Mouse (Mus musculus): Measurements from ENCODE around the gene Sparcl1.

DNA sequence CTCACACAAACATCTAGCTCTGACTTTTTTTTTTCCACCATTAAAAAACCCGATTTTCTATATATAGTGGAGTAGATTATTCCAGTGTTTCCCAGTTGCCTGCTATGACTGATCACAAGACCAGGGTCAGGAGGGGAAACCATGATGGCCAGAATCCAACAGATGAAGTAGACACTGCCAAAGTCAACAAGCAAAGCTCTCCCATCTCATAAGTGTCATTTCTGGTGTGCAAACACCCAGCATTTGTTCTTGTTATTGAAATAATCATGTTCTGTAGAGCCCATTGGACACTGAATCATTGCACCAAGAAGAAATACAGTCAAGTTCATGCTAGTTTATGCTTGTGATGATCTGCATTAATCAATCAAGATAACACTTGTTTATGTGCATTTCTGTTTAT is 47.9 kb upstream of the Sparcl1 start:
- TF ChIP-seq POLR2A (IDR thresholded peaks at IDR 0.05; ENCODE audit: insufficient read length, low read depth) (no peak), TCF12 (IDR thresholded peaks at IDR 0.05; ENCODE audit: insufficient read depth, poor library complexity, severe bottlenecking) (no peak), POLR2AphosphoS2 (IDR thresholded peaks at IDR 0.05; ENCODE audit: insufficient read length, low read depth) (no peak)

All from myocyte (in vitro differentiated cells).